Mouse (Mus musculus): ENCODE results near the gene Metrnl.

DNA sequence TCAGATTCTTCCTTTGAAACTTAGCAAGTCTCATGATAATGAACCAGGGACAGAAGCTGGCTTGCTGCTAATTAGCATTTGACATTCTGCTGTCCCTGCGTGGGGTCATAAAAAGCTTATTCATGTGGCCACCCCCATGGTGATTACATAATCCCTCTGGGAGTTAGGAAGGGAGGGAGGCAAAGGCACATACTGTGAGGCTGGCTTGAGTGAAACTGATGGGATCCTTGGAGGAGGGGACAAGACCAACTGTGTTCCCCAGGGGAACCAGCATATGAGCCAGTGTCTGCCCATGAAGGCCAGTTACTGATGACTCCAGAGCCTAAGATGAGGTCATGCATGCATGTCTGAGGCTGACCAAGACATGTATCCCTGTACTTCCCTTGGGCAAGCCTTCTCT is 33.5 kb downstream of the Metrnl start:
- no peak for TF ChIP-seq CTCF (IDR thresholded peaks at IDR 0.05; ENCODE audit: control insufficient read depth, insufficient read depth, insufficient replicate concordance, low read depth, low read length)
- no peak for TF ChIP-seq POLR2A (IDR thresholded peaks at IDR 0.05; ENCODE audit: control insufficient read depth, low read depth, low read length)
